Mouse (Mus musculus): ENCODE results near the gene Car1.

DNA sequence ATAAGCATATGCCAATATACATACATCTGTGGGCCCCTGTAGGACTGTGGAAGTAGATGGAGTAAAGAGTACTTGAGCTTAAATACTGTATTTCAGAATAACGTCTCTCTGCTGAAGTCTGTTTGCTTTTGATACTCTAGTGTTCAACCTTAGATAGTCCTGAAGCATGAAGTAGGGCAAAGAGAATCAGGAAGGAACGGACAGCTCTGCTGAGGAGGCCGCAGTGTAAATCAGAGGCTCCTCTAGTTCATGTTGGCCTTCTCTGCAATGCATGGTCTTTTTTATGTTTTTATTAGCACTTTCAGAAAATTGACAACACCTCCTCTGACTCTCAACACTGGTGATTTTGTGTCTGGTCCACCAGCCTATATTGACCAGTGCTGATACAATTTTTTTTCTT, 2.2 kb downstream of the Car1 start:
- TF ChIP-seq CTCF (conservative IDR thresholded peaks at IDR 0.05; ENCODE audit: low read length): no peak
- TF ChIP-seq POU5F1 (IDR thresholded peaks at IDR 0.05; ENCODE audit: borderline replicate concordance, low read length): no peak
- TF ChIP-seq NANOG (IDR thresholded peaks at IDR 0.05; ENCODE audit: borderline replicate concordance, low read length): no peak

Data from E14TG2a.4 (cell line).